Mouse (Mus musculus) embryo, embryonic 10.5 days (tissue): ENCODE data around the gene Sowahd.
"Not testable (repeated sequence)": the region's sequence is repeated elsewhere in the genome, so short reads cannot be mapped to it uniquely, and the experiment has no call there.

Source experiments
- DNase-seq: peaks from one replicate; pipeline ENCODE4 v3.0.0-alpha.2; 2015; ENCODE audit warnings: low spot score

Gene Sowahd

DNA sequence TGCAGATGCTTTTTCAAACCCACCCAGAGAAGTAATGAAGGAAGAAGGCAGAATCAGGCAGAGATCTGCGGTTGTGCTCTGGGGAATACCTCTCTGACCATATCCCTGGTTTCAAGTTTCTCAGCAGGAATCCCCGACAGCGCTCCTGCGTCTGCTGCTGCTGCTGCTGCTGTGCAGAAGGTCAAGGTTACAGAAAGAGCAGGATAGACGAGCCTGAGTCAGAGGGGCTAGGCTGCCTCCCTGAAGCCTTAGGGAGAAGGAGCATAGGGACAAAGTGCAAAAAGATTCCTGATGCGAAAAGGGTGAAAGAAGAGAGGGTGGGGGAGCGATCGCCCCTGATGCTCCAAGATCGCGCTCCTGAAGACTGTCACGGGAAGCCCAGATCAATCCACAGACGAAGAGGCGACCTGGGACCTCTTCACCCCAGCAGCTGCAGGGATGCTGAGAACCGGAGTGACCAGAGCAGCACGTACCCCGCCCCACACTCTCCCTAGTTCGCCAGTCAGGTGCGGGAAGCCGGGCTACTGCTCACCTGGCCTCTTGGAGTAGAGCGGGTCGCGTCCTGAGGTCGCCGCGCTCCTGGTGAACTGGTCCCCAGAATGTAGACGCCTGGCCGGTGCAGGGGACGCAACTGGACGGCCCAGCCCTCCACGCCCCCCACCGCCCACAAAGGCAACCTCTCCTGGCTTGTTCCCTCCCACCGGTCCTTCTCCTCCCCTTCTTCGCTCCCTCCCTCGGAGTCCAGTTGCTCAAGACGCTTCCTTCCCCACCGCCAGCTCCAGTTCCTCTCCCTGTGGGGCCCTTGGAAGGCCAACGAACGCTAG, at the start of gene Sowahd:
Gene Sowahd (plus strand): TSS at position 780 of the 824 bp plus-strand sequence.
- DNase-seq: no peak

DNA sequence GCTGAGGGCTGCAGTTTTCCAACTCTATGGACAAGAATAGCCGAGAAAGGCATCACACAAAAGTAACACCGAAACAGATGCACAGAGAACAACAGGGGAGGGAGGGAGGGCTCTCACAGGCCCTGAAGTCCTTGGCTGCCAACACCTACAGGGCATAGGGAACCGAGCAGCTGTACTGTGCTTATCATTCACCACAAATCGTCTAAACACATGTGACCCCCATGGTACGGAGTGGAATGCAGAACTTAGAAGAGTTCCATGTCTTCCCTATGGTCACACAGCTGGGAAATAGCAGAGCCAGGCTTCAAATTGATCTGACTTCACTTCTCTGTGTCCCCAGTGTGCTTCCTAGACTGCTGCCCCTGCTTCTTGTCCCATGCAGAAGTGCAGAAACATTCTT, 34.8 kb upstream of the Sowahd start:
- DNase-seq: no peak

DNA sequence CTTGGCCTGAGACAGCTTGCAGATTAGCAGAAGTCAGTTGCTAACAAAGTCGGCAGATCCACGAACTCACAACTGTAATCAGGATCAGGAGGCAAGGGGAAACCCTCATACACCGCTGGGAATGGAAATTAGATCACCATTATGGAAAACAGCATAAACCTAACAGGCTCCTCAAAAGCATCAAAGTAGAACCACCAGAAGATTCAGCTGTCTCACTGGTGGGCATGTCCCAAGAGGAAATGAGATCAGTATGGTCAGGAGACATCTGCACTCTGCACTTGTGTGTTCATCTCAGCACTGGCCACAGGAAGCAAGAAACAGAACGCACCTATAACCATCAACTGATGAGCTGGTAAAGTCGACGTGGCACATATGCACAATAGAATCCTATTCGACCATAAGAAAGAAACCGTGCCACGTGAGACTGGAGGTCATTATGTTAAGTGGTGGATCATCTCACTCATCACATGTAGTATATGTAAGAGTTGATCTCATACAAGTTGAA, 30.4 kb upstream of the Sowahd start:
- DNase-seq: no peak

DNA sequence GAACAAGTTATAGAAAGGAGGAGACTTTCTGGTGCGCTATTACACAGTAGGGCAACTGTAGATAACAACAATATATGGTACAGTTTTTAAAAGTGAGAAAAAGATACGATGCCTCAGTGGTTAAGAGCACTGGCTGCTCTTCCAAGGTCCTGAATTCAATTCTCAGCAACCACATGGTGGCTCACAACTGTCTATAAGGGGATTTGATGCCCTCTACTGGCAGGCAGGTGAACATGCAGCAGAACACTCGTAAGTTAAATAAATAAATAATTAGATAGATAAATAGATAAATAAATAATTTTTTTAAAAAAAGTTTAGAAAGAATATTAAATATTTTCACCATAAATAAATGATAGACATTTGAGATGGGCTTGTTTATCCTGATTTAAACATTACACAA, 29.6 kb upstream of the Sowahd start:
- DNase-seq: peak; percentile 2

DNA sequence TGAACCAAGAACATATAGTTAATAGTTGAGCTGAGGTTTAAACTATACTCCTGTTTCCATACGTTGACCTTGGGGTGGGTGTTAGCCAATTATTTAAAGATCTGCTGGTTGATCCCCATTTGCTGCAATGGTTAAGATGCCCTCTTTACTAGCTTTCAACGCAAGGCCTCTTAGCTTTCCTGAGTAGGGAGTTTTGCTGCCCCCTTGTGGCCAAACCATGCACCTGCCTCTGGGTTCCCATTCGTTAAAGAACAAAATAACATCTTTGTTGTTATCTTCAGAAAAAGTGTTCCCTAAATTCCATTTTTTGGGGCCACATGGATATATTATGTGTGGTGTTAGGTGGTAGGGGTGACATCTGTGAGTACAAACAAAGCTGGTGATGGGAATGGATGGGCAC, 26.0 kb upstream of the Sowahd start:
- DNase-seq: peak; percentile 71

DNA sequence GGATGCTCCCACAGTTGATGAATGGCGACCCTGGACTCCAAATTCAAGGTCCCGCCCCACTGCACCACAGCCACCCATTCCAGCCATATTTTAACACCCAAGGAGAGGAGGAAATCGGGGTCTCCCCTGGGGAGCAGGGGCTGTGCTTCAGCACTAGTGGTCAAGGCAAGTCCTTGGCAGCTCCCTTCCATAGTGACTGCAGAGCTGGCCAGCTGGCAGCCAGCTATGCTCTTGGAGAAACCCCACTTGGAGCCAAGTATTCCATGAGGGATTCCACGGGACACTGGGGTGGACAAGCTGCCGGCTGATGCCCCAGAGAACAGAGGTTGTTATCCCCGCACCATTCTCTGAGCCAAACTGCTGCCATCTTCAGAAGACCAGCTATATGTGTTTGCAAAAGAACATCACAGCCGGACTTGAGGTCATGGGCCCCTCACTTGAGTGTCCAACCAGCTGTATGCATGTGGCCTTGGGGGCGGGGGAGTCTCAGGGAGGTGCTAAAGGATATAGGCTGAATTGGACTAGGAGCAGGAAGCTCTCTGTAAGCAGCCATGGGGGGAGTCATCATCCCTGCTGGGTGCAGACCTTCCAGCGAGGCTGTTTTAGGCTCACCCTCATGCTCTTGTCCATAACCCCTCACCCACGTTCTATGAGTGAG, 24.9 kb upstream of the Sowahd start:
- no peak for DNase-seq

DNA sequence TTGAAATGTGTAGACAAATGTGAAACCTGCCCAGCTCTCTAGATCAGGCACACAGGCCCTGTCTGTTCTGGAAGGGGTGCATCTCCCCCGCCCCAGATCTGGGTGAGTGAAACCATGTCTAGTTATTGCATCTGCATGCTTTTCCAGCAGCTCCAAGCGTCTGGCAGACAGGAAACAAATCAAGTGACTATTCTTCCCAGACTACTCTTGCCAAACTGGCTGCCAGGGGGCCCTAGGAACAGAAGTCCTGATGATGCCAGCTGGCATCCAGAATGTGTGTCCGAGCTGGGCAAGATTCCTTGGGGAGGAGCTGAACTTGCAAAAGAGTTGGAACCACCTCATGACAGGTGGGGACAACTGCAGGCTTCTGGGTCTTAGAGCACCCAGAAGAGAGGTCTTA, 20.3 kb upstream of the Sowahd start:
- DNase-seq: no peak

DNA sequence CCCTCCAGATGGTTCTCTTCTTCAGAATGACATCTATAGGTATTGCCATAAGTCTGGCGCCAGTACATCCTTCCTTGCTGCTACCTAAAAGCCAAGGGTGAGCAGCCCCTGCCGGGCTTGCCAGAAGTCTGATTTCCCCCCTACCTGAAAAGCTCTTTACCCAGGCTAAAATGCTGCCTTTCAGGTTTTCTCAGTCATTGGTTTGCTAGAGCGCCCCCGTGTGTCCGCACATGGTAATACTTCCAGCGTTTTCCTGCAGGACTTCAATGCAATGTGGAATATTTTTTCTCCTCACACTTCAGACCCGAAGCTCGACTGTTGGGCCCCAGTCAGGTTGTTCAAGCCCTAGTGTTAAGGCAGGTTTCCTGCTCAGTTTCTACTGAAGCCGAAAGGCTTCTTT, 5.9 kb upstream of the Sowahd start:
- peak; percentile 65 for DNase-seq

DNA sequence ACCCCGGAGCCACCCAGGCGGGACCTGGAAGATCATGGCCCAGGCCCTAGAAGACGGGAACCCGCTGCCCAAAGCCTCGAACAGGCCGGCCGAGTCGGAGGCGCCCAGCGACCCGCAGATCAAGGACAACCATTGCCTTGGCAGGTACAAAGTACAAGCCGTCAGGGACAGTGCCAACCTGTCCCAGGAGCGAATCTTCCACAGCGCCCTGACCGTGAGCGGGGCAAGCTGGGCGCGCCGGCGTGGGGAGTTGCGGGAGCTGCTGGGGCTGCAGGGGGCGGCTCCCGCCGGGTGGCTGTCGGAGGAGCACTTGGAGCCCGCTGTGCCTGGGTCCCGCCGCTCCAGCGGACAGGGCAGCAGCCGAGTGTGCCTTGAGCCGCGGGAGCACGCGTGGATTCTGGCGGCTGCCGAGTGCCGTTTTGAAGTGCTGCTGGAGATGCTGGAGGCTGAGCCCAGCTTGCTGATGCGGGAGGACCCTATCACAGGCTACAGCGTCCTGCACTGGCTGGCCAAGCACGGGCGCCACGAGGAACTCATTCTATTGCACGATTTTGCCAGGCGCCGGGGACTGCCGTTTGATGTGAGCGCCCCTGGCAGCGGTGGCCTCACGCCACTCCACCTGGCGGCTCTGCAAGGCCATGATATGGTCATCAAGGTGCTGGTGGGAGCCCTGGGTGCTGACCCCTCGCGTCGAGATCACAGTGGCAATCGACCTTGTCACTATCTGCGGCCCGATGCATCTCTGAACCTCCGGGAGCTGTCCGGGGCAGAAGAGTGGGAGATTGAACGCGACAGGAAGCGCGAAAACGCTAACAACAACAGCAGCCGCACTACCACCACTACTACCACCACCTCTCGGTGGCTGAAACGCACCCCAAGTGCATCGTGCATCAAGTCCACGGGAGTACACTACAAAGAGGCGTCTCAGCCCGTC, 512 bp downstream of the Sowahd start:
- no peak for DNase-seq

DNA sequence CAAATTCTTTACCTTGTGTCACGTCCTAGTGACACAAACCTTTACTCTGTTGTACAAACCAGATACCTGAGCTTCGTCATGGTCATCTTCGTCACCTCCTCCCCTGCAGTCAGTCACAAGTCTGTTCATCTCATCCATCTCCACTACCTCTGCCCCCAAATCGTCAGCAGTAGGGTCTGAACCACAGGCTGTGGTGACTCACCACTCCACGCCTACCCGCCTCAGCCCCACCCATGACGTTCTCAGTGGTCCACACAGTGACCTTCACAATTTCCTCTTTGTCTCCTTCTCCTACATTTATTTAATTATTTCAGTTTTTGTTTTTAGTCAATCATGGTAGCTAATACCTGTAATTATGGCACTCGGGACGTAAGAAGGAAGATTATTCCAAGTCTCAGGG, 15.3 kb downstream of the Sowahd start:
- no peak for DNase-seq

DNA sequence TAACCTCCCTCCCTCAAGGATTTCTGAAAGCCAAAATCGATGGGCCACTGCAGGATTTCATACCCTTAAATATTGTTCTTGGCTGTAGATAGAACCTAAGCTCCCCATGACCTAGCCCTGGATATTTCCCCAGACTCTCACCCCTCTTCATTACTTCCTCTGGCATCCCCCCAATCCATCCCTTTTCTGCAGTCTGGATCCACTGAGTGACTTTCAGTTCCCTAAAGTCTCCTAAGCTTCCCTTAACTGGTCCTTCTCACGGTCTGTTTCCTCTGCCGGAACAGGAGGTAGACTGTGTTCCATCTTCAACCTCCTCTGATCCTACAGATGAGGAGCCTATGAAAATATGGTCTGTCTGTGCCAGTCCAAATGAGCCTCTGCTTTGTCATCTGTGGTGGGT, 18.7 kb downstream of the Sowahd start:
- DNase-seq: no peak

DNA sequence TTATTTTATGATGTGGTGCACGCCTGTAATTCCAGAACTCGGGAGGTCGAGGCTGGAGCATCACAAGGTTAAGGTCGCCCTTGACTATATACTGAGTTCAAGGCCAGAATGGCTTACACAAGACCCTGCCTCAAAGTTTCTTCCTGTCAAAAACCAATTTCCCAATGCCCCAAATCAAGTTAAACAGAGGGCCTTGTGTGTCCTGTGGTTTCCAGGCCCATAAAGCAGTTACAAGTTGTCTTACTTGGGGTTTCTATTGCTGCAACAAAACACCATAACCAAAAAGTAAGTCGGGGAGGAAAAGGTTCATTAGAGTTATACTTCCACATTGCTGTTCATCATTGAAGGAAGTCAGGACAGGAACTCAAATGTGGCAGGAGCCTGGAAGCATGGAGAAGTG, 20.1 kb downstream of the Sowahd start:
- no peak for DNase-seq

DNA sequence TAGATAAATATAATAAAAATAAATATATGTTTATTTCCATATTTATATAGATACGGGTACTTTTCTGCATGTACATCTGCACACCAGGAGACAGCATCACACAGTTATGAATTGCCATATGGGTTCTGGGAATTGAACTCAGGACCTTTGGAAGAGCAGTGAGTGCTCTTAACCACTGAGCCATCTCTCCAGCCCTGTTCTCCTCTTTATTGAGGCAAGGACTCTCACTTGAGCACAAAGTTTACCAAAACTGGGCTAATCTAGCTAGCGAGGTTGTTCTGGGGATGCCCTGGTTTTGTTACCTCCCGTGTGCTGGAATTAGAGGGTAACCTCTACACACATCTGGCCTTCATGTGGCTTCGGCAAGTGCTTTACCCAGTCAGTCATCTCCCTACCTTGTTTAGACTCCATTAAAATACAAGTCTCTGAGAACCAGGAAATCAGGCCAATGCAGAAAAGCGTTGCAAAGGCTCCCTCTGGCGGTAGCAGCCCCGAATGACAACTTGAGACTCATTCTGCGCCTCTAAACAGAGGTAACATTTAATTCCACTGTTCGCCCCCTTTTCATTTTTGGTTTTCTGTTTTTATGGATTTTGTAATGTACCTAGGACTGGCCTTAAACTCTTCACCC, 25.7 kb downstream of the Sowahd start:
- DNase-seq: peak; percentile 77

DNA sequence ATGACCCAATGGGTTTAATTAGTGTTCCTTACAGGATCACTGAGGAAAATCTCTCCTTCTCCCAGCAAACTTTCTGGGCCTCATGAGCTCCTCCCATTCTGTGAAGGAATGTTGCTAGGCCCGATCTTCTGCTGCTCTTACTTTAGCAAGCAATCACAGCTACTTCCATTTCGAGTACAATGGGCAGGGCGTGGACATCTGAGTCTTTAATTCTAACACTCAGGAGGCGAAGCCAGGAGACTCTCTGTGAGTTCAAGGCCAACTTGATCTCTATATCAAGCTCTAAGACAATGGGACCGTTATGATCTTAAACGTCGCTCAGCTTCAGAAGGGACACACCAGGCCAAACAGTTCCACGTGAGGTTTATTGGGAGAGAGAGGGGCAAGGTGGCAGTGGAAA, 28.0 kb downstream of the Sowahd start:
- no peak for DNase-seq

DNA sequence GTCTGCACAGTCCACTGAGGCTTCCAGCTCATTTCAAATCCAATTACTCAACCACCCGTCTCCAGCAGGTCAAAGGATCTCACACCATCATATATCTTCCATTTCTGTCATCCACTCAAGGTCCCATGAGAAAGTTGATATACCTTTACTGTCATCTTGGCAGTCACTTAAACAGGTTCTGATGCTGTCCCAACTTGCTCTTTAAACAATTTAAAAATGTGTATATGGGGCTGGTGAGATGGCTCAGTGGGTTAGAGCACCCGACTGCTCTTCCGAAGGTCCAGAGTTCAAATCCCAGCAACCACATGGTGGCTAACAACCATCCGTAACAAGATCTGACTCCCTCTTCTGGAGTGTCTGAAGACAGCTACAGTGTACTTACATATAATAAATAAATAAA, 31.7 kb downstream of the Sowahd start:
- not testable (repeated sequence) for DNase-seq

DNA sequence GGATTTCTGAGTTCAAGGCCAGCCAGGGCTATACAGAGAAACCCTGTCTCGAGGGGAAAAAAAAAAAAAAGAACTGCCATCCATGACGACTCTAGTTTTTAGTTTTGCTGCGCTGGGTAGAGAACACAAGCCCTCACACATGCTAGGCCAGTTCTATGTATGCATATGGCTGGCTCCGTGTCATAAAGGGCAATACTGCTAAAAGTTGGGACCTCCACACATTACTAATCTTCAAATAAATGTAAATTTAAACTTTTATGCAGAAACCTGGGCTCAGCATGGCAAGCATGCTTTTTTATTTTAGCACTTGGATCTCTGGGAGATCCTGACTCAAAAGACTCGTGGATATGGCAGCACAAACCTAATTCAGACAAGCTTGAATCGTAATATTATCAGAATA, 32.5 kb downstream of the Sowahd start:
- DNase-seq: no peak

DNA sequence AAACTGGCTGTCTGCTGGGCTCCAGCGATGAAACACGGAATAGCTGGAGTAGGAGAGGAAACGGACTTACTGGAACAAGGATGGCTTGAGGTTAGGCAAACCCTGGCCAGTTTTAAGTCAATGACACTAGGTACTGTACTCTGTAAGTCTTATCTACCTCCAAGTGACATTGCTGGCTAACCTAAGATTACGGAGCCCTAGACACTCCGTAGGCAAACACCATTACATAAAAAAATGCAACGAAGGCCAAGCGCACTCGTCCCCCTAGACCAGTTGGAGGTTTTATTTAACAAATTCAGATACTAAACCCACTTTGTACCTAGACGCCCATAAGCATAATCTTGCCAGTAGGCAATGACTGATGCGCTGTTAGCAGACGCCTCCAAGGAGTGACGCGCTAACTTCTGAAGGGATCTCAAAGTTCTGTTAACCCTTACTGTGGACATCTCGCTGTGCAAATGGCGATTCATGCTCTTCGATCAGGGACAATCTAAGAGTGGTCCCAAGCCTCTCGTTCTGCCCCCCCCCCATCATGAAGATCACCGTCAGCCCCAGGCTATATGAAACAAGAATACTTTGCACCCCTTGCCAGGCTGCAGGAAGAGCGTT, 35.8 kb downstream of the Sowahd start:
- no peak for DNase-seq

DNA sequence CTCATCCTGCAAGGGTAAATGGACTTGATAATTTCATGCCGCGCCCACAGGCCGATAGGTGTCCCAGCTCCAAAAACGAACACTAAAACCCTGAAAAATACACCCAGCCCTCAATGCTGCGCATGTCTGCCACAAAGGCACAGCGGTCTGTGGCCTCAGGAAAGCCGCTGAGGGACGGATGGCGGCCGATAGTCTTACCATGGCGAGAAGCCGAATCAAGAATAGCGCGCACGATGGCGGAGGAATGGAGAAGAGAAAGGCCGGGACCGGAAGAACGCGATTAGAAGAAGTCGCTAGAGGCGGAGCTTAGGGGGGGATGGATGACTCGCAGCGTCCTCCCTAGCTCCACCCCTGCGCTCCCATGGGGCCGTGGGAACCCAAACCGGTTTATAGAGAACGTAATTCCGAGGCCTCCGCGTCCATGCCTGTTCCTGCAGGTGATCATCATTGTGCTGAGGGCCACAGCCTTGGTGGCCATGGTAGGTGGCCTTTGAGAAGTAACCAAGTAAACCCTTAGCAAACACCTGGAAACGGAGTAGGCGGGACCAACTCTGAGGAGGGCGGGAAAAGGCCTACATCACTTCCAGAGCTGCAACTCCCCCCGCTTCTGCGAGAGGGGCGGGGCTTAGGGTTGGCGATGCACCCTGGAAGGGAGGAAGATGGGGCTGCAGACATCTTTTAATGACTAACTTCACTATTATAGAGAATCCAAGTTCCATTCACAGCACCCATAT, 36.4 kb downstream of the Sowahd start, which contains the start of gene Rpl39:
Gene Rpl39 (minus strand): TSS at position 476 of the 734 bp plus-strand sequence.
- DNase-seq: peak; percentile 92

DNA sequence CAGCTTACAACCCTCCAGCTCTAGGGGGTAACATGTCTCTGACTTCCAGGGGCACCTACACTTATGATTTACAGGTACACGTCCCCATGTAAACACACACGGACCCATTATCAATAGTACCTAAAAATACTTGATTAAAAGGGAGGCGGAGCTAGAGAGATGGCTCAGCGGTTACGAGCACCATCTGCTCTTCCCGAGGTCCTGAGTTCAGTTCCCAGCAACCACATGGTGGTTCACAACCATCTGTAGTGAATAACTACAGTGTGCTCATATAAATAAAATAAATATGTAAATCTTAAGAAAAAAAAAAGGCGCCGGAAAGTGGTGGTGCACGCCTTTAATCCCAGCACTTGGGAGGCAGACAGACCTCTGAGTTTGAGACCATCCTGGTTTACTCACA, 37.0 kb downstream of the Sowahd start:
- no peak for DNase-seq

DNA sequence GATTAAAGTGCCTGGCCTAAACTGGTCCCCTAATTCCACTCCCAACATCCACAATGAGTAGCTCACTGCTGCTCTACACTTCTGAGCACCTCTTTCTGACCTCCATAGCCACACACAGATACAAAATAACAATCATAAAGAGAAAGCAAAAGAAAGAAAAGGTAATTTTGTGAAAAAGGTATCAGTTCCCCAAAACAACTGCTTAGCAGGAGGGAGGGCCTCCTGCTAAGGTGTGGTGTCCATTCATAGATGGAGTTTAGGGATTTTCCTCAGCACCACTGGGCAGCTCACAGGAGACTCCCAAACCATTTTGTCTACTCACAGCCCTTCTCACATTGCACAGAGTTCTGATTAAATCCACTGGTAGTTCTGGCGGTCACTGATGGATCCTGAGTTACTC, 40.1 kb downstream of the Sowahd start:
- no peak for DNase-seq

DNA sequence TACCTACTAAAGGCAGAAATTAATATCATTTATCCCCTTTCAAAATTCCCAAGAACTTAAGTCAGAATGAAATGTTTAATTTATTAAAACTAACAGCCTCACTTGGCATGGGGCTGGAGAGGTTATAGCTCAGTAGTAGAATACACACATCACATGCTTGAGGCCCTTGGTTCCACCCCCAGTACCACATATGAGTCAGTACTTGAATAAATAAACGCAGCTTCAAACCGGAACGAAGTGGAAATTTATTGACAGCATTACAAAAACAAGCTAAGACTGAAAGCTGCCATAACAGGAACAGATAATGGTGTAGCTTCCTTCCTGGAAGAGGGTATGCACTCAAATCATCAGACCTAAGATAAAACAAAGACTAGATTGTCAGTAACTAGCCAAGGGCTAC, 42.8 kb downstream of the Sowahd start:
- no peak for DNase-seq
